18 mouse cellular contexts compared by ENCODE assay signal in genomic region chr3:56456317-56456716, GRCm38 (mm10).
DNase-seq lines count a peak whose midpoint lies in the region; ATAC-seq lines count a peak whose summit lies in the region.
"Had no signal": no experiment of that assay in that cellular context is flagged by ENCODE, and none has a peak within 500 bp of the region (broad histone marks: within the 10 kb centered on the region; RNA-seq: fewer than 3 reads in every experiment).

No protein-coding gene starts in this region.

- no peak overlapping the region for H3K4me2 ChIP-seq in hindbrain, embryonic 11.5 days (replicated peaks; ENCODE audit: low read depth, low read length)
- H3K4me2 ChIP-seq in midbrain, embryonic 13.5 days (replicated peaks), result no peak overlapping the region
- H3K4me2 ChIP-seq: embryonic facial prominence, embryonic 13.5 days; heart, embryonic 12.5 days; limb, embryonic 12.5 days had no signal

- no peak overlapping the region for H3K9ac ChIP-seq in hindbrain, embryonic 11.5 days (ENCODE audit: low read depth, low read length)
- H3K9ac ChIP-seq in midbrain, embryonic 13.5 days (replicated peaks), result no peak overlapping the region
- H3K9ac ChIP-seq: embryonic facial prominence, embryonic 13.5 days; heart, embryonic 12.5 days; limb, embryonic 12.5 days; liver, embryonic 14.5 days had no signal

- no peaks in the 10 kb centered on the region for H3K27me3 ChIP-seq in hindbrain, embryonic 11.5 days (ENCODE audit: control insufficient read depth, insufficient read depth, low read length)
- H3K27me3 ChIP-seq in midbrain, embryonic 13.5 days, result no peaks in the 10 kb centered on the region
- H3K27me3 ChIP-seq: embryonic facial prominence, embryonic 13.5 days; heart, embryonic 12.5 days; limb, embryonic 12.5 days; Patski had no signal

- H3K36me3 ChIP-seq in hindbrain, embryonic 11.5 days (ENCODE audit: control insufficient read depth, insufficient read depth, low read length), result no peaks in the 10 kb centered on the region
- H3K36me3 ChIP-seq in midbrain, embryonic 13.5 days, result no peaks in the 10 kb centered on the region
- H3K36me3 ChIP-seq: embryonic facial prominence, embryonic 13.5 days; heart, embryonic 12.5 days; limb, embryonic 12.5 days had no signal

- H3K9me3 ChIP-seq in hindbrain, embryonic 11.5 days (ENCODE audit: control insufficient read depth, low read length), result no peaks in the 10 kb centered on the region
- no peaks in the 10 kb centered on the region for H3K9me3 ChIP-seq in midbrain, embryonic 13.5 days
- H3K9me3 ChIP-seq: embryonic facial prominence, embryonic 13.5 days; heart, embryonic 12.5 days; limb, embryonic 12.5 days had no signal

- no peak overlapping the region for H3K4me3 ChIP-seq in hindbrain, embryonic 11.5 days (ENCODE audit: low read depth, low read length)
- H3K4me3 ChIP-seq in midbrain, embryonic 13.5 days (replicated peaks), result no peak overlapping the region
- H3K4me3 ChIP-seq: embryonic facial prominence, embryonic 13.5 days; heart, embryonic 12.5 days; limb, embryonic 12.5 days had no signal

- 50% methylated on average over 6 of the region's 6 CpGs for WGBS in hindbrain, embryonic 11.5 days
- 27% methylated on average over 6 of the region's 6 CpGs for WGBS in midbrain, embryonic 13.5 days

- H3K4me1 ChIP-seq in hindbrain, embryonic 11.5 days (replicated peaks; ENCODE audit: control insufficient read depth, insufficient read depth, low read length), result no peaks in the 10 kb centered on the region
- peaks cover 34% of the 10 kb centered on the region for H3K4me1 ChIP-seq in midbrain, embryonic 13.5 days (replicated peaks)
- H3K4me1 ChIP-seq: heart, embryonic 12.5 days; limb, embryonic 12.5 days had no signal

- peak; percentile 23 for DNase-seq in left cerebral cortex, postnatal 4 days
- DNase-seq in left cerebral cortex, postnatal 10 days (ENCODE audit: extremely low spot score in 1 of 2, low spot score in 2 of 2), result no peak
- DNase-seq in hindbrain, embryonic 11.5 days (ENCODE audit: low spot score), result no peak
- DNase-seq in ovary, postnatal 14 days (ENCODE audit: low spot score), result no peak
- no peak for DNase-seq in spleen, postnatal 4 days (ENCODE audit: low spot score in 2 of 2)
- DNase-seq in kidney, adult 9 months, result no peak
- DNase-seq: adrenal gland, postnatal 14 days; cerebellum, adult 18-20 months; right cerebral cortex, postnatal 4 days; thymus, adult 18-20 months had no signal

- no peak overlapping the region for H3K27ac ChIP-seq in hindbrain, embryonic 11.5 days (ENCODE audit: low read depth, low read length)
- H3K27ac ChIP-seq in midbrain, embryonic 13.5 days, result peak overlapping the region; percentile 35; the same call in 1 of the 2 replicates
- H3K27ac ChIP-seq: embryonic facial prominence, embryonic 13.5 days; limb, embryonic 12.5 days; liver, embryonic 14.5 days had no signal

- peak; percentile 60 for ATAC-seq in hindbrain, embryonic 11.5 days (ENCODE audit: low FRiP score)
- peak; percentile 86 for ATAC-seq in midbrain, embryonic 13.5 days
- ATAC-seq: activated CD4-positive, CD25-positive, alpha-beta regulatory T cell, adult 4 months; lung, postnatal 0 days; Patski had no signal

- intact Hi-C loops in left cerebral cortex, postnatal 4 days (cut with DNase I), result no loop called here
- intact Hi-C loops in left cerebral cortex, postnatal 10 days (cut with DNase I), result no loop called here
